Mouse (Mus musculus): ENCODE measurements around the gene Cd68. TPM values are rescaled to one million over a fixed set of nuclear protein-coding genes. Genes with fewer than 3 reads are reported as not detected.

Gene Cd68
- polyA plus RNA-seq, 1 experiment from 2014 or later = 32.5 TPM

GRCm38 (mm10) chr11:69664841-69665240 lies 1.1 kb downstream of the Cd68 start:
- Histone ChIP-seq H3K9ac (replicated peaks) (no peak overlapping the region; the same call in 1 of the 2 replicates), H3K27me3 (ENCODE audit: insufficient read depth, low read length) (no peaks in the 10 kb centered on the region), H3K9me3 (ENCODE audit: low read length) (no peaks in the 10 kb centered on the region), H3K4me1 (ENCODE audit: insufficient read depth) (peaks cover 33% of the 10 kb centered on the region), H3K4me3 (ENCODE audit: low read depth, low read length) (no peak overlapping the region), H3K36me3 (replicated peaks; ENCODE audit: insufficient read depth, low read length) (peaks cover 43% of the 10 kb centered on the region), H3K27ac (ENCODE audit: low read depth) (peak overlapping the region; percentile 97), H3K4me2 (ENCODE audit: low read depth, low read length) (peak overlapping the region; percentile 14)
- 88% methylated on average over 7 of the region's 7 CpGs for WGBS (ENCODE audit: insufficient replicate concordance)
- DNase-seq (no peak), ATAC-seq (no peak)
- TF ChIP-seq CTCF (IDR thresholded peaks at IDR 0.05; ENCODE audit: low read depth) (no peak), EP300 (IDR thresholded peaks at IDR 0.05; ENCODE audit: low read depth) (no peak)

DNA sequence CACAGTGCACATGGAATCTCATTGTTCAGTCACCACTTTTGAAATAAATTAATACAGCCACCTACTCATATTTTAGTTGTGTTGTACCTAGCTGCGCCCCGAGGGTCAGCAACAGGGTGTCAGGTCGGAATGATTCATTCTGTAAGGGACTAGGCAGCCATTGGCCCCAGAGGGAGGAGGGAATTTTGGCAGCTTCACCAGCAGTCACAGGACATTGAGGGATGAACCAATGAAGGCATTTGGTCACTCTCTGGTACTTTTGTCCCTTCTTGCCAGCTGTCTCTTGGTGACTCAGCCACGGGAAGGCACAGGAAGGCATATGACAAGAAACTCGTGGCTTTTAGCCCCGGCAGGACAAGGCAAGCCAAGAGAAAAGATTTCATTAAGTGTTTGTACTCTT lies 2.2 kb downstream of the Cd68 start:
- Histone ChIP-seq H3K9ac (replicated peaks) (no peak overlapping the region), H3K27ac (ENCODE audit: low read depth) (peak overlapping the region; percentile 97), H3K27me3 (ENCODE audit: insufficient read depth, low read length) (no peaks in the 10 kb centered on the region), H3K4me2 (ENCODE audit: low read depth, low read length) (no peak overlapping the region), H3K4me1 (ENCODE audit: insufficient read depth) (peaks cover 25% of the 10 kb centered on the region), H3K9me3 (ENCODE audit: low read length) (no peaks in the 10 kb centered on the region), H3K36me3 (replicated peaks; ENCODE audit: insufficient read depth, low read length) (peaks cover 36% of the 10 kb centered on the region), H3K4me3 (ENCODE audit: low read depth, low read length) (no peak overlapping the region)
- ATAC-seq (no peak), DNase-seq (no peak)
- WGBS (ENCODE audit: insufficient replicate concordance) = 66% methylated on average over 6 of the region's 6 CpGs
- TF ChIP-seq EP300 (IDR thresholded peaks at IDR 0.05; ENCODE audit: low read depth) = no peak
- no peak for TF ChIP-seq CTCF (IDR thresholded peaks at IDR 0.05; ENCODE audit: low read depth)

DNA sequence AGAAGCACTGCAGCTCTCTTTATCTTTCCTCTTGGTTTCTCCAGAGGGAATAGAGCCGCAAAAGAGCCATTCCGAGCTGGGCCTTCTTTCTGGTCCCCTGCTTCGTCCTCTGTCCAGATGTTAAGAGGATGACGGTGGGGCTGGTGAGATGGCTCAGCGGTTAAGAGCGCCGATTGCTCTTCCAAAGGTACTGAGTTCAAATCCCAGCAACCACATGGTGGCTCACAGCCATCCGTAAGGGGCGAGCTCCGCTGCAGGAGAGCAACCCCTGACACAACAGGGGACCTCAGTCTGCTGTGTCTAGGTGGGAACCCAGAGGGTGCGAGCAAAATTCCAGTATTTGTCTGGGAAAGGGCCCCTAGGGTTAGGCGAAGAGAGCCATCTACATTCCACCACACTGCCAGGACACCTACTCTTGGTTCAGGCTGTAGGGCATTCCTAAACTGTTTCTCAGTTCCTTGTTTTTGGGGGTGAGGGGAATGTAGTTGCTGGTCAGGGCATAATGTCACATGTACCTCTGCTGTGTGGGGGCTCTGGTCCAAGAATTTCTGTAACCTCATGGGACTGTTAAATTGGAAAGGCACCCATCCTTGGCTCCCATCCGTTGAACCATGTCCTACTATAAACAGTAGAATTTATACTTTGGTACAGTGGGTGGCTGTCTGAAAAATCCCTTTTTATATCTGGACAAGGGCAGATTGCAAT lies 2.8 kb downstream of the Cd68 start:
- Histone ChIP-seq H3K36me3 (replicated peaks; ENCODE audit: insufficient read depth, low read length) (peaks cover 35% of the 10 kb centered on the region), H3K27ac (ENCODE audit: low read depth) (peak overlapping the region; percentile 97), H3K4me3 (ENCODE audit: low read depth, low read length) (peak overlapping the region; percentile 53), H3K9me3 (ENCODE audit: low read length) (no peaks in the 10 kb centered on the region), H3K27me3 (ENCODE audit: insufficient read depth, low read length) (no peaks in the 10 kb centered on the region), H3K9ac (replicated peaks) (peak overlapping the region; percentile 57), H3K4me1 (ENCODE audit: insufficient read depth) (peaks cover 25% of the 10 kb centered on the region), H3K4me2 (ENCODE audit: low read depth, low read length) (peak overlapping the region; percentile 66)
- ATAC-seq = no peak
- WGBS (ENCODE audit: insufficient replicate concordance) = 64% methylated on average over 13 of the region's 13 CpGs
- no peak for DNase-seq
- no peak for TF ChIP-seq CTCF (IDR thresholded peaks at IDR 0.05; ENCODE audit: low read depth)
- TF ChIP-seq EP300 (IDR thresholded peaks at IDR 0.05; ENCODE audit: low read depth) = no peak

DNA sequence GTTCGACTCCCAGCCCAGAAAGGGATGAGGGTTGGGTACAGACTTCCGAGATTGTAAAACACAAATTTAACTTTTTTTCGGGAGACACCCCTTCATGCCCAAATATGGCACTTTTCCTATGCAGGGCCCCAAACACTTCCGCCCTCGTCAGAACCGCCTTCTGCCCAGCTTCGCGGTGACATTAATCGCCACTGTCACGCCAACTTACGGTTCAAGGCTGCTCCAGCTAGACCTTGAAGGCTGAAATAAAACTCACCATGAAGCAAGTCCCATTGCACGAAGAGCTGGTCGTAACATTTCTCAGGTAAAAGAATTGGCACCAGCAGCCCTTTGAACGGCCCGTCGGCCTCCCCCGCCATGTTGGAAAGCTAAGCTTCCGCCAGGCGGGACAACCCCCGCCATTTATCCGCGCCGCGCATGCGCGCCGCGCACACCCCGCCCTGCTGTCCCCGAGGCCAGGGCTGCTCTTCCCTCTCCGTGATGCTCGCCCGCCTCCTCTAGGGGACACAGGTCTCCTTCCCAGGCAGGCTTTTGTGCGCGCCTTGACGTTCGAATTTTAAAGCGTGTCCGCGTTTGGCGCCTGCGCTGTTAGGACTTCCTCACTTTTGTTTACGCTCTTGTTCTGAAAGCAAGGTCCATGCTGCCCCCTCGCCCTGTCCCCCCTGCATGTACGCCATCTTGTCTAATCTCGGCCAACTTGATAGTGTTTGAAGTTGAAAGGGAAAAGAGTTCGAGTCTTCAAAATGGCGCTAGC lies 3.6 kb downstream of the Cd68 start, which contains the start of gene Mpdu1:
Gene Mpdu1, minus strand, starts transcription at position 430 of the 754 bp plus-strand sequence.
- Histone ChIP-seq H3K4me1 (ENCODE audit: insufficient read depth) (peaks cover 25% of the 10 kb centered on the region), H3K36me3 (replicated peaks; ENCODE audit: insufficient read depth, low read length) (peaks cover 34% of the 10 kb centered on the region), H3K27me3 (ENCODE audit: insufficient read depth, low read length) (no peaks in the 10 kb centered on the region), H3K9ac (replicated peaks) (peak within 1 kb of the TSS; percentile 57), H3K4me3 (ENCODE audit: low read depth, low read length) (peak within 1 kb of the TSS; percentile 53), H3K4me2 (ENCODE audit: low read depth, low read length) (peak within 1 kb of the TSS; percentile 66), H3K9me3 (ENCODE audit: low read length) (no peaks in the 10 kb centered on the region), H3K27ac (ENCODE audit: low read depth) (peak within 1 kb of the TSS; percentile 97)
- TF ChIP-seq EP300 (IDR thresholded peaks at IDR 0.05; ENCODE audit: low read depth) (peak; percentile 64; the same call in 1 of the 2 replicates), CTCF (IDR thresholded peaks at IDR 0.05; ENCODE audit: low read depth) (peak; percentile 61)
- peak; percentile 95 for ATAC-seq
- WGBS (ENCODE audit: insufficient replicate concordance) = 1% methylated on average over 48 of the region's 48 CpGs
- DNase-seq = peak; percentile 93

GRCm38 (mm10) chr11:69661221-69661881 lies 4.6 kb downstream of the Cd68 start:
- DNase-seq (no peak), ATAC-seq (no peak)
- no peaks in the 10 kb centered on the region for H3K9me3 ChIP-seq (ENCODE audit: low read length)
- WGBS (ENCODE audit: insufficient replicate concordance) = 49% methylated on average over 3 of the region's 3 CpGs
- peak overlapping the region; percentile 57 for H3K9ac ChIP-seq (replicated peaks)
- peak overlapping the region; percentile 53 for H3K4me3 ChIP-seq (ENCODE audit: low read depth, low read length)
- H3K4me2 ChIP-seq (ENCODE audit: low read depth, low read length) = peak overlapping the region; percentile 66
- no peaks in the 10 kb centered on the region for H3K27me3 ChIP-seq (ENCODE audit: insufficient read depth, low read length)
- H3K27ac ChIP-seq (ENCODE audit: low read depth) = peak overlapping the region; percentile 97
- H3K4me1 ChIP-seq (ENCODE audit: insufficient read depth) = peaks cover 27% of the 10 kb centered on the region
- TF ChIP-seq CTCF (IDR thresholded peaks at IDR 0.05; ENCODE audit: low read depth) (no peak), EP300 (IDR thresholded peaks at IDR 0.05; ENCODE audit: low read depth) (no peak)
- H3K36me3 ChIP-seq (replicated peaks; ENCODE audit: insufficient read depth, low read length) = peaks cover 39% of the 10 kb centered on the region

GRCm38 (mm10) chr11:69657462-69657881 lies 8.5 kb downstream of the Cd68 start:
- peaks cover 36% of the 10 kb centered on the region for H3K36me3 ChIP-seq (replicated peaks; ENCODE audit: insufficient read depth, low read length)
- H3K4me2 ChIP-seq (ENCODE audit: low read depth, low read length) = no peak overlapping the region
- no peak overlapping the region for H3K9ac ChIP-seq (replicated peaks)
- H3K4me3 ChIP-seq (ENCODE audit: low read depth, low read length) = no peak overlapping the region
- 87% methylated on average over 15 of the region's 15 CpGs for WGBS (ENCODE audit: insufficient replicate concordance)
- TF ChIP-seq CTCF (IDR thresholded peaks at IDR 0.05; ENCODE audit: low read depth) = no peak
- no peak for TF ChIP-seq EP300 (IDR thresholded peaks at IDR 0.05; ENCODE audit: low read depth)
- peaks cover 14% of the 10 kb centered on the region for H3K4me1 ChIP-seq (ENCODE audit: insufficient read depth)
- H3K9me3 ChIP-seq (ENCODE audit: low read length) = no peaks in the 10 kb centered on the region
- no peak overlapping the region for H3K27ac ChIP-seq (ENCODE audit: low read depth)
- DNase-seq (no peak), ATAC-seq (no peak)
- no peaks in the 10 kb centered on the region for H3K27me3 ChIP-seq (ENCODE audit: insufficient read depth, low read length)
